Mouse (Mus musculus) T-cell, adult 66 days (primary cell): ENCODE measurements around the gene Myl6b. TPM values are rescaled to one million over a fixed set of nuclear protein-coding genes. Genes with fewer than 3 reads are reported as not detected.

Experiments used
- total RNA-seq, 2 experiments: library from RNA; stranded (reverse); gene quantifications; 3 replicates in 1 of 2; 4 replicates in 1 of 2; pipeline ENCODE4 v1.2.4; 2023

Myl6b gene
- under 1 TPM in 1 of 2 experiments, not detected in 1; 0.55 TPM for total RNA-seq

DNA sequence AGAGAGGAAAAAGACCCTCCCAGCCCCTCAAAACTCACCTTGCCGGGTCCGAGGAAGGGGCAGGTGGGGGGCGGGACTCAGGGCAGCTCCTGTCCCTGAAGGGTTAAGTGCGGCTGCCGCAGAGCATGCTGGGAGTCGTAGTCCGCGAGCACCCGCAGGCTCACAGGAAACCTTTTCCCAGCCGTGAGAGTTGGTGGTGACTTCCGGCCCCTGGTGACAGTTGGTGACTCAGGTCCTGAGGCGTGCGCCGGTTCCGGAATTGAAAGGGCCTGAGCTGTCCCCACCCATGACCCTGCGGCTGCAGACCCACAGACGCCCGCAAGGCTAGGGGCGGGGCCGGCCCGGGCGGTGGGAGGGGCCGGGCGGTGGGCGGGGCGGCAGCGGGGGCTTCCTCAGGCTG, at the start of gene Myl6b:
Myl6b (minus strand) TSS at position 96 of the 400 bp plus-strand sequence.

GRCm38 (mm10) chr10:128547361-128548032, 49.0 kb upstream of the Myl6b start, which contains the start of gene Zc3h10:
Gene Zc3h10, minus strand, starts transcription at chr10:128547774.

GRCm38 (mm10) chr10:128525671-128526308, 27.3 kb upstream of the Myl6b start, which contains the start of gene Esyt1:
Gene Esyt1, minus strand, starts transcription at chr10:128525871.

GRCm38 (mm10) chr10:128493695-128494666, 4.5 kb downstream of the Myl6b start, which contains the start of gene Myl6:
Gene Myl6, minus strand, starts transcription at chr10:128494145.

DNA sequence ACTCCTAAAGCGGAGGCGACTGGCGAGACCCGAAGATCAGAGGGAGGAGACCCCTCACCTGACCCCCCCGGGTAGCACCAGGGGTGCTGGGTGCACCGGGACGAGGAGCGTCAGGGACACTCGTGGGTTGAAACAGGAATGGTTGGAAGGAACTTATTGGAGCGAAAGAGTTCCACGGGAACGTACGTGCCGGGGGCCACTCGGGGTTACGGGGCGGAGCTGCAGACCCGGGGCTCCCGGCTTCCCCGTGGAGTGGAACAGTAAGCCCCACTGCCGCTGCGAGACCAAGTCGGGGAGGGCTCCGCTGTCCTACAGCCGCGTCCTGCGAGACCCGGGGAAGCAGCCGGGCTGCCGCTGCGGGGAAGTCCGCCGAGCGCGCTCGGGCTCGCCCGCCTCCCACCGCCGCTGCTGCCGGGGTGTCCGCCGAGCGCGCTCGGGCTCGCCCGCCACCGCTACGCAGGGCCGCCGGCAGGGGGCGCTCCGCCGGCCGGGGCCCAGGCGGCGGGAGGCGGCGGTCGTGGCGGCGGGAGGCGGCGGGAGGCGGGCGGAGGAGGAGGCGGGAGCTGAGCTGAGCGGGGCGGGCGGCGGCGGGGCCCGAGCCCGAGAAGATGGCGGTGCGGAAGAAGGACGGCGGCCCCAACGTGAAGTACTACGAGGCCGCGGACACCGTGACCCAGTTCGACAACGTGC, 39.6 kb downstream of the Myl6b start, which contains the start of gene Smarcc2:
Smarcc2 (plus strand) TSS at position 530 of the 690 bp plus-strand sequence.

Other genes with a start within 250 kb of the Myl6b start
- gene Apon, start 244.6 kb downstream of the Myl6b start, total RNA-seq = not detected
- gene Apof, start 230.0 kb downstream of the Myl6b start, total RNA-seq = not detected
- gene Stat2, start 228.1 kb downstream of the Myl6b start, total RNA-seq = 10 to 100 TPM; 64.1 to 66.5 TPM
- gene Il23a, start 199.9 kb downstream of the Myl6b start, total RNA-seq = not detected
- 10 to 100 TPM; 41.8 to 43.8 TPM for gene Pan2, start 195.3 kb downstream of the Myl6b start, total RNA-seq
- 10 to 100 TPM; 24.5 to 37.2 TPM for gene Cnpy2, start 176.2 kb downstream of the Myl6b start, total RNA-seq
- gene Cs, start 161.0 kb downstream of the Myl6b start, total RNA-seq = 10 to 100 TPM; 90.5 to 96.7 TPM
- gene Coq10a, start 129.7 kb downstream of the Myl6b start, total RNA-seq = 10 to 100 TPM; 20.9 to 30.1 TPM
- 10 to 100 TPM; 56.8 to 58.4 TPM for gene Ankrd52, start 121.6 kb downstream of the Myl6b start, total RNA-seq
- not detected for gene Slc39a5, start 97.5 kb downstream of the Myl6b start, total RNA-seq
- gene Nabp2, start 87.2 kb downstream of the Myl6b start, total RNA-seq = 10 to 100 TPM; 45.8 to 50.9 TPM
- gene Rnf41, start 87.0 kb downstream of the Myl6b start, total RNA-seq = 10 to 100 TPM; 29.6 to 33.1 TPM
- 100 to 1,000 TPM; 140 to 150 TPM for gene Smarcc2, start 39.4 kb downstream of the Myl6b start, total RNA-seq
- gene Myl6, start 4.5 kb downstream of the Myl6b start, total RNA-seq = 100 to 1,000 TPM; 743 to 795 TPM
- 100 to 1,000 TPM; 294 to 296 TPM for gene Esyt1, start 27.2 kb upstream of the Myl6b start, total RNA-seq
- 10 to 100 TPM; 30.2 to 32.5 TPM for gene Zc3h10, start 49.1 kb upstream of the Myl6b start, total RNA-seq
- gene Rpl41, start 50.6 kb upstream of the Myl6b start, total RNA-seq = 1,000 to 10,000 TPM; 4,550 to 4,559 TPM
- 10 to 100 TPM; 77.4 to 82.8 TPM for gene Pa2g4, start 67.3 kb upstream of the Myl6b start, total RNA-seq
- gene Erbb3, start 91.0 kb upstream of the Myl6b start, total RNA-seq = 1 to 10 TPM in 1 of 2 experiments, under 1 TPM in 1; 0.89 to 1.2 TPM
- gene Rps26, start 128.1 kb upstream of the Myl6b start, total RNA-seq = 1,000 to 10,000 TPM; 1,408 to 1,573 TPM
- gene Ikzf4, start 147.3 kb upstream of the Myl6b start, total RNA-seq = 10 to 100 TPM in 1 of 2 experiments, 1 to 10 TPM in 1; 9.4 to 11.5 TPM
- 10 to 100 TPM; 10.5 to 14.2 TPM for gene Suox, start 175.4 kb upstream of the Myl6b start, total RNA-seq
- 10 to 100 TPM; 40.9 to 46.5 TPM for gene Rab5b, start 197.6 kb upstream of the Myl6b start, total RNA-seq
- under 1 TPM in 1 of 2 experiments, not detected in 1; 0.58 TPM for gene Pmel, start 205.5 kb upstream of the Myl6b start, total RNA-seq
- 10 to 100 TPM; 31.2 to 34.3 TPM for gene Cdk2, start 206.3 kb upstream of the Myl6b start, total RNA-seq
- 100 to 1,000 TPM; 809 to 875 TPM for gene Dgka, start 246.2 kb upstream of the Myl6b start, total RNA-seq
- gene Pym1, start 249.2 kb upstream of the Myl6b start, total RNA-seq = 10 to 100 TPM; 71.3 to 84.9 TPM